Mouse (Mus musculus): Measurements from ENCODE around the gene Ccl25.

DNA sequence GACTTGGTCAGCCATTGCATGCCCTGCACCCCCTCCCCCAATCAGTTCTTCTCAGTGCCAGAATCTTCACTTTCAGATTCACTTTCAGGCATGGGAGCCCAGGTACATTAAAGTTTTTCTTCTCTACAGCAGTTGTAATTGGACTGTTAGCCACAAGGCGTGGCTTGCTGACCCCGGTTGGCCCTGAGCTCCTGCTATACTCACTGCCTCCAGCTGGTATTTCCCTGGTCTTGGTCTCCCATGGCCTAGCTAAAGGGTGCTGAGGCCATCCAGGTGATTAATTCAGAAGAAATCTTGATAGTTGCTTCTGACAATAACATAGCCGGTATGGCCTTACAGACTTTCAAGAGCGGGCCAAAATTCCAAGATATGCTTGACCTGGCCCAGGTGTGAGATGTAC lies 43.5 kb downstream of the Ccl25 start:
- TF ChIP-seq FLI1 (IDR thresholded peaks at IDR 0.05; ENCODE audit: low read length) (no peak), GATA1 (IDR thresholded peaks at IDR 0.05; ENCODE audit: borderline replicate concordance, low read length) (no peak)
